Mouse (Mus musculus): ENCODE data around the gene Macrod2.

DNA sequence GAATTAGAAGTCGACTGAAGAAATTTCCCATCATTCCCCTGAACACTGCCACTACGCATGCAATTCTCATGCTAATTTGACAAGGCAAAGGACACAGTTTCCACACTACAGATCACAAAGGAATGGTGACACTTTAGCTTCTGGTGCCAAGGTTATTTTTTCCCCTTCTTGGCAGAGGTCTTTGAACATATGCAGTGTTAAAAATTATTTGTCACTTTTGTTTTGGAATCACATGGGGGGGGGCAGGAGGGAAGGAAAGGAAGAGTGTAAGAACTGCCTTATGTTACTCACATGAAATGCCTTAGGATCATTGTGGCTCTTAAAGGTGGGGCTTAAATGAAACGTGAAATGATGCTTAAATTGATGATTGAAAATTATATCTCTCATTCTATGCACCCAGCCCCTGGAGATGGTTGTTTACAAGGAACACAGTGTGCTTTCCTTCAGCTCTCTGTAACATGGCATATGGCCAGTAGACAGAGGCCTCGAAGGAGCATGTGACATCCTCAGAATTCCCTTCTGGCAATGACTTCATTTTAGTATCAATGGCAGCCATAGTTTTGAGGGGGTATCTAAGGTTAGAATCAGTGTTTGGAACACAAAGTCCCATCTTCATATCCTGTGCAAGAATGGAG is 1422.6 kb downstream of the Macrod2 start:
- TF ChIP-seq CTCF (IDR thresholded peaks at IDR 0.05; ENCODE audit: control insufficient read depth, insufficient read depth, insufficient replicate concordance, low read depth, low read length) = no peak
- TF ChIP-seq POLR2A (IDR thresholded peaks at IDR 0.05; ENCODE audit: control insufficient read depth, low read depth, low read length) = no peak

Data from testis, adult 2 months (tissue).